Mouse (Mus musculus) olfactory bulb, adult 2 months (tissue): Measurements from ENCODE around the gene Srrt. TPM values are rescaled to one million over a fixed set of nuclear protein-coding genes. Genes with fewer than 3 reads are reported as not detected.
"Not testable (repeated sequence)": the region's sequence is repeated elsewhere in the genome, so short reads cannot be mapped to it uniquely, and the experiment has no call there.

ENCODE experiments used
- H3K27ac ChIP-seq: fragments of 200-500 bp; 2 replicates; pipeline ENCODE4 v1.5.1; 2012; ENCODE audit warnings: low read depth, low read length; ENCODE audit not compliant: insufficient read depth
- H3K4me1 ChIP-seq: fragments of 200-500 bp; 2 replicates; pipeline ENCODE4 v1.6.1; 2012; ENCODE audit warnings: low read length; ENCODE audit not compliant: control insufficient read depth, insufficient read depth
- H3K4me3 ChIP-seq: fragments of 200-500 bp; 2 replicates; pipeline ENCODE4 v1.5.1; 2012; ENCODE audit warnings: mild to moderate bottlenecking, low read depth, low read length, moderate library complexity; ENCODE audit not compliant: insufficient read depth
- CTCF ChIP-seq: fragments of 200-500 bp; IDR thresholded peaks from 2 replicates; pipeline ENCODE4 v1.5.1; 2012; ENCODE audit warnings: low read depth, mild to moderate bottlenecking, low read length, moderate library complexity; ENCODE audit not compliant: insufficient read depth
- POLR2A ChIP-seq: fragments of 200-500 bp; IDR thresholded peaks from 2 replicates; pipeline ENCODE4 v1.6.1; 2012; ENCODE audit warnings: mild to moderate bottlenecking, low read depth, low read length, moderate library complexity; ENCODE audit not compliant: insufficient read depth
- WGBS: fragments of 180-500 bp; shearing (Covaris S2); methylation state at CpG from one replicate; pipeline ENCODE4 v1.1.7; 2018; 5-methylcytosine and 5-hydroxymethylcytosine counted together
- polyA plus RNA-seq: library from polyadenylated mRNA; stranded (reverse); fragments of >200 nt; gene quantifications from 2 replicates; pipeline ENCODE4 v1.2.4, GENCODE M21; 2012; ENCODE audit warnings: low replicate concordance; ENCODE audit not compliant: missing spikeins, insufficient read depth, insufficient read length

The Srrt gene
- polyA plus RNA-seq, 1 experiment = 488 TPM

DNA sequence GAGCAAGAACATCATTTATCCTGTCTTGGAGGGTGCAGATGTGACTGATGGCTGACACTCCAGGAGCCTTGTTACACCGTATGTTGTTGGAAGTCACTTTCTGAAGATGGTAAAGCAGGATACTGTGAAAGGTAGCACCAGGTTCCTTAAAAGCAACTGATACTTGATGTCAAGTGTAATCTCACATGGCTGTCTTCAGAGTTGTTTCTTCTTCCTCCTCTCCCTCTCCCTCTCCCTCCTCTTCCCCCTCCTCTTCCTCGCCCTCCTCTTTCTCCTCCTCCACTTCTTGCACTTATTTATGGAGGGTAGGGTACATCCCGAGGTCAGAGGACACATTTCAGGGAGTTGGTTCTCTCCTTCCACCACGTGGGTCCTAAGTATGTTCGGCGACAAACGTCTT is 21.5 kb downstream of the Srrt start:
- no peak overlapping the region for H3K27ac ChIP-seq
- peaks cover 20% of the 10 kb centered on the region for H3K4me1 ChIP-seq
- WGBS = 51% methylated on average over 7 of the region's 7 CpGs
- H3K4me3 ChIP-seq = no peak overlapping the region
- no peak for TF ChIP-seq POLR2A
- no peak for TF ChIP-seq CTCF

DNA sequence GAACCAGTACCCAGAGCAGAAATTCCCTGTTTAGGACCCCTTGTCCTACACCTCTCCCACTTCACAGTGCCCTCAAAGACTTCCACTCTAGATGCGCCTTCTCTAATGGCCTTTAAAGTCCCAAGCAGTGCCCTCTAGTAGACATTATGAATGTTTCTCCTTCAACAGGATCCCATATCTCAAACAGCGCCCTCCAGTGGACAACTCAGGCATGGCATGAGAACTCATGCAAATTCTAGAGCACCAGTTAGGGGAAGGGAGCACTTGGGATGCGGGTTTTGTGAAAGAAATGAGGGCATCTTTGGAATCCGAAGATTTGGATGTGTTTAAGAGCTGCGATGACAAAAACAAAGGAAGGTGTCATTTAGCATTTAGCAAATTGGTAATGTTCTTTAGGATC is 22.4 kb downstream of the Srrt start:
- H3K4me3 ChIP-seq = no peak overlapping the region
- peaks cover 11% of the 10 kb centered on the region for H3K4me1 ChIP-seq
- no peak overlapping the region for H3K27ac ChIP-seq
- 62% methylated on average over 5 of the region's 5 CpGs for WGBS
- TF ChIP-seq CTCF (no peak), POLR2A (no peak)

DNA sequence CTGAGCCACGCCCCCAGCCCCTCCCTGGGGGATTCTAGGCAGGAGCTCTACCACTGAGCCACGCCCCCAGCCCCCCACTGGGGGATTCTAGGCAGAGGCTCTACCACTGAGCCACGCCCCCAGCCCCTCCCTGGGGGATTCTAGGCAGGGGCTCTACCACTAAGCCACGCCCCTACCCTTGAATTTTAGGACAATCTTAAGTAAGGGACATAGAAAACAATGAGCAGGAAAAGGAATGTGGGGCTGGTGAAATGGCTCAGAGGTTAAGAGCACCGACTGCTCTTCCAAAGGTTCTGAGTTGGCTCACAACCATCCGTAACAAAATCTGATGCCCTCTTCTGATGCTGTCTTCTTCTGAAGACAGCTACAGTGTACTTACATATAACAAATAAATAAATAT is 23.1 kb downstream of the Srrt start:
- H3K27ac ChIP-seq, H3K4me1 ChIP-seq, H3K4me3 ChIP-seq: not testable (repeated sequence)
- WGBS = 76% methylated on average over 6 of the region's 6 CpGs

DNA sequence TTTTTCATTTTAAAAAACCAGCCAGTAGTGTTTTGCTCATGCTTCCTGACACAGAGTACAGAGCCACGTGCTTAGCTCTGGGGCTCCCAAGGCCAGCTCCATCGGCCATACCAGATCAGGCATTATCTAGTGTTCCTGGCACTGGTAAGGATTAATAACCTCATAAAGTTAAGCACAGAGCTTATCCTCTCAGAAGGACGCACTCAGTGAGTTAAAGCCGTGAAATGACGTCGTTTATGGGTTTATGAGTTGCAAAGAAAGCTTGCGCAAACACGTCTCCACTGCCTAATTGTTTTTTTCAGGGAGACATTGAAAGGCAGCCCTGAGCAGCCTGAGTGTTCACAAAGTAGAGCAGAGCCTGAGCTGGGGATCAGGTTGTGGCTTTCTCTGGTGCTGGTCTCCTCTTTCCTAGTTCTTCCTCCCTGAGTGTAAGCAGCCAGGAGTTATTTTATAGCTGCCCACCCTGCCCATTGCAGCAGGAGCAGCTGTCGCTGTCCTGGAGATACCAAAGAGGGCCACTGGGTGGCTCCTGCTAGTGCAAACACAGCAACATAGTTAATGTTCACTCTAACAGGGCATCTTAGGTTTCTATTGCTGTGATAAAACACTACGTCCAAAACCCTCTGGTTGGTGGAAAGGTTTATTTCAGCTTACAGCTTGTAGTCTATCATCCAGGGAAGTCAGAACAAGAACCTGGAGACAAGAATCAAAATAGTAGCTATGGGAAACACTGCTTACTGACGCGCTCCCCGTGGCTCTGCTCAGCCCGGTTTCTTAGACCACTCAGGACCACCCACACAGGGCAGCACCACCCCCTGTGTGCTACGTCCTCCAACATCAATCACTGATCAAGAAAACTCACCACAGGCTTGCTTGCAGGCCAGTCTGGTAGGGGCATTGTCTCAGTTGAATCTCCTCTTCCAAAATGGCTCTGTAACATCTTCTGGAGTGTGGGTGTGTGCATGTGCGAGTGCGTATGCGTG is 29.8 kb downstream of the Srrt start:
- TF ChIP-seq CTCF (peak; percentile 19; the same call in 1 of the 2 replicates), POLR2A (no peak)
- 43% methylated on average over 18 of the region's 18 CpGs for WGBS
- peaks cover 2% of the 10 kb centered on the region; the same call in 1 of the 2 replicates for H3K4me1 ChIP-seq
- 0 out of 2 replicates have a peak overlapping the region, but pooled peaks have one; percentile 15 for H3K4me3 ChIP-seq
- no peak overlapping the region for H3K27ac ChIP-seq

DNA sequence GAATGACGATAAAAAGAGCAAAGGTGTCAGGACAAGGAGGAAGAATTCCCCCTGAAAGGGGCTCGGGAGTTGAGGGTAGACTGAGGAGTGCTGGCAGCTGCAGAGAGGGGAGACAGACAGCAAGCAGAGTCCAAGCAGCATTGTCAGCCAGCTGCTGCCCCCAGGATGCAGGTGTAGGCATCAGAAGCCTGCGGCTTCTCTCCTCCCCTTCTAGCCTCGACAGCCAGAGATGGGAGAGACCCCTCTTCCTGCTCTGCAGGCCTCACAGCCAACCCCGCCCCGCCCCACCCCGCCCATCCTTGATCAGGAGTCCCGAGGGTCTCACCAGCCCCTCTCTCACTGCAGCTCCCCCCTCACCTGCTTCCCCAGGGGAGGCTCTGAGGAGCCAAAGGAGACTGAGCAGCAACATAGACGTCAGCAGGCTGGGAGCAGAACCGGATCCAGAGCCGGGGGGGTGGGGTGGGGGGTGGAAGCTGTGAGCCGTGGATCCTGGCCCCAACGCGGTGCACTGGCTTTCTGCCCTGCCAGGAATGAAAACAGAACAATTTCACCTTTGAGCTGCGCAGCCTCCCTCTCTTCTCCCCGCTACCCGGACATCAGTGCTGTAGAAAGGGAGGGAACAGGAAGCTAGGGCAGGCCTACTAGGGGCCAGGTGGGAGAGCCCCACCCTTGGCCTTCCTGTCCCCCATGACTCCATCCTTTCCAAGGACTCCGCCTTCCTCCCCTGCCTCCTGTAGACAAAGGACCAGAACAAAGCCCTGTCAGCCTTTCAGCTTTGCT is 39.2 kb downstream of the Srrt start:
- 27% methylated on average over 18 of the region's 18 CpGs for WGBS
- TF ChIP-seq POLR2A = no peak
- TF ChIP-seq CTCF = no peak
- Histone ChIP-seq H3K4me1 (no peaks in the 10 kb centered on the region), H3K4me3 (no peak overlapping the region), H3K27ac (no peak overlapping the region)

DNA sequence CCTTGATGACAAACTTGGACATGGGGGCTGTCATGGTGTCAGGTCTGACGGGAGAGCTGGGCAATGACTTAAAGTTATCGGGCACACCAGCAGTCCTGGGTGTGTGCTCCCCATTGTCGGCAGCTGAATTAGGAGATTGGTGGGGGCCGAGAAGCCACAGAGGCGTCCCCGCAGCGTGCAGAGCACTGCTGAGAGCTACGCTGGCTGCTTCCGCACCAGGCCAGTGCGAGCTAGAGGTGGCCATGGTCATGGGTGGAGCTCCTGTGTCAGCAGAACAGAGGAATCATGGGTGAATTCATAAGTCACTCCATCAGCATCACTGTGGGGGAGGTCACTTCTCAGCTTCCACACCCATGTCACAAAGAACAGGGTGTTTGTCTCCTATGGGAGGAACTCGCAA is 42.7 kb downstream of the Srrt start:
- TF ChIP-seq POLR2A (no peak), CTCF (no peak)
- Histone ChIP-seq H3K27ac (no peak overlapping the region), H3K4me1 (no peaks in the 10 kb centered on the region), H3K4me3 (no peak overlapping the region)
- 91% methylated on average over 11 of the region's 11 CpGs for WGBS

DNA sequence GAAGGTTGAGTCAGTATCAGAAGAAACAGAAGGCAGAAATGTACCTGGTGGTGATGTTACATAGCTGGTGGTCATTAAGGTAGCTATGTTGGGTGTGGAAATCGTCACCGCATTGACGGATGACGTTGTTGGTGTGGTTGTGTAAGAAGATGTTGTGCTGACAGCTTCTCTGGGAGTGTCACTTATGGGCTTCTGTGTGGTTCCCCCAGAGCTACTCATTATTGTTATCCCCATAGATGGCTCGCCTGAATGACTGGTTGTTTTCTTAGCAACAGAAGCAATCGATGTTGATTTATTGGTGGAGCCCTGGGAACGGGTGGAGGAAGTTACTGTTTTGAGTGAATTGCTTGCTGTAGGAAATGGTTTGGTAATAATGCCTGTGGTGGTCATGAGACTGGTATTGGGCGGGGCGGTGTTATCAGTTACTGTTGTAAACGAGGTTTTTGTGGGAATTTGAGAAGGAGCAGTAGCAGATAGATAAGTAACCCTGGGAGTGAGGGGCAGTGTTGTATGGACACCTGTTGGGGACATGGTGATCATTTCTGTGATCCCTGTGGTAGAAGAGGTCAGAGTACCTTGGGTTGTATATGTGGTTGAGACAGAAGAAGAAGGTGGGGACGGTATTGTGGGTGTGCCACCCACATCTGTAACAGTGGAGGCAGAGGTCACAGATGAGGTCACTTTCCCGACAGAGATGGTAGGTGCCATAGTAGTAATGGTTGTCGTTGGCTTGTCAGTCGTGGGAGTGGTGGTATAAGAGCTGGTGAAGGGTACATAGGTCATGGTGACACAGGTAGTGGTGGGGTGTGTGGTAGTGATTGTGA is 43.4 kb downstream of the Srrt start:
- Histone ChIP-seq H3K4me1 (no peaks in the 10 kb centered on the region), H3K4me3 (no peak overlapping the region), H3K27ac (no peak overlapping the region)
- 86% methylated on average over 14 of the region's 14 CpGs for WGBS
- TF ChIP-seq POLR2A = no peak
- TF ChIP-seq CTCF = no peak

Other genes starting within 250 kb of the Srrt start
- gene Serpine1, start 235.4 kb downstream of the Srrt start, polyA plus RNA-seq = not detected in 2 replicates
- 43.5 TPM in 1 of 2 replicates, not detected in the other for gene Trim56, start 191.5 kb downstream of the Srrt start, polyA plus RNA-seq
- gene Muc3, start 158.4 kb downstream of the Srrt start, polyA plus RNA-seq = not detected in 2 replicates
- gene Muc3a, start 95.3 kb downstream of the Srrt start, polyA plus RNA-seq = not detected in 2 replicates
- not detected in 2 replicates for gene Ache, start 20.2 kb downstream of the Srrt start, polyA plus RNA-seq
- not detected in 2 replicates for gene Ufsp1, start 13.0 kb downstream of the Srrt start, polyA plus RNA-seq
- gene Trip6, start 6.7 kb upstream of the Srrt start, polyA plus RNA-seq = not detected in 2 replicates
- not detected in 2 replicates for gene Slc12a9, start 25.9 kb upstream of the Srrt start, polyA plus RNA-seq
- not detected in 2 replicates for gene Ephb4, start 42.4 kb upstream of the Srrt start, polyA plus RNA-seq
- not detected in 2 replicates for gene Zan, start 169.4 kb upstream of the Srrt start, polyA plus RNA-seq
- gene Pop7, start 194.8 kb upstream of the Srrt start, polyA plus RNA-seq = not detected in 2 replicates
- gene Gigyf1, start 210.9 kb upstream of the Srrt start, polyA plus RNA-seq = not detected in 2 replicates
- not detected in 2 replicates for gene Epo, start 225.6 kb upstream of the Srrt start, polyA plus RNA-seq
- not detected in 2 replicates for gene Gnb2, start 225.8 kb upstream of the Srrt start, polyA plus RNA-seq
- gene Actl6b, start 245.8 kb upstream of the Srrt start, polyA plus RNA-seq = not detected in 2 replicates